Mouse (Mus musculus): ENCODE measurements around the gene Kcnk5. TPM values are rescaled to one million over a fixed set of nuclear protein-coding genes. Genes with fewer than 3 reads are reported as not detected.
A peak's percentile ranks its signal among the peaks of the same experiment; 100 is the strongest.

Kcnk5 gene
- polyA plus RNA-seq, 1 experiment from 2014 or later, result 3.5 TPM

DNA sequence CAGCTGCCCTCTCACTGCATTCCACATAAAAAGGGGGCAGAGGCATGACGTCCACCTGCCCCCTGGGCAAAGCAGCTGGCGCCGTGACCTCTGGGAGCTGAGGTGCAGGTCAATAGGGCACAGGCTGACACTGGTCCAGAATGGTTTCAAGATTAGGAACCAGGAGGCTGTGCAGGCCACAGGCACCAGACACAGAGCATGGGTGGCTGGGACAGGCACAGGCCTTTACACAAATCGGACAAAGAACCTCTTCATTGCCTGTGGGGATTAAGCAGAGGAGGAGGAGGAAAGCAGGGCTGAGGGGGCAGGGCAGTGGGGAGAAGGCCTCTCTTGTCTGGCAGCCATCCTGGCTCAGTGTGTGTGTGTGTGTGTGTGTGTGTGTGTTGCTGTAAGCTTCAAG lies 37.5 kb downstream of the Kcnk5 start:
- Histone ChIP-seq H3K4me2 (no peak overlapping the region), H3K9me3 (replicated peaks) (no peaks in the 10 kb centered on the region), H3K27ac (ENCODE audit: poor library complexity, severe bottlenecking) (no peak overlapping the region), H3K4me1 (replicated peaks) (peaks cover 13% of the 10 kb centered on the region), H3K9ac (0 out of 2 replicates have a peak overlapping the region, but pooled peaks have one; percentile 14), H3K27me3 (replicated peaks) (no peaks in the 10 kb centered on the region), H3K4me3 (no peak overlapping the region), H3K36me3 (peaks cover 17% of the 10 kb centered on the region)
- ATAC-seq (ENCODE audit: insufficient number of reproducible peaks, low FRiP score), result no peak
- 74% methylated on average over 4 of the region's 4 CpGs for WGBS

DNA sequence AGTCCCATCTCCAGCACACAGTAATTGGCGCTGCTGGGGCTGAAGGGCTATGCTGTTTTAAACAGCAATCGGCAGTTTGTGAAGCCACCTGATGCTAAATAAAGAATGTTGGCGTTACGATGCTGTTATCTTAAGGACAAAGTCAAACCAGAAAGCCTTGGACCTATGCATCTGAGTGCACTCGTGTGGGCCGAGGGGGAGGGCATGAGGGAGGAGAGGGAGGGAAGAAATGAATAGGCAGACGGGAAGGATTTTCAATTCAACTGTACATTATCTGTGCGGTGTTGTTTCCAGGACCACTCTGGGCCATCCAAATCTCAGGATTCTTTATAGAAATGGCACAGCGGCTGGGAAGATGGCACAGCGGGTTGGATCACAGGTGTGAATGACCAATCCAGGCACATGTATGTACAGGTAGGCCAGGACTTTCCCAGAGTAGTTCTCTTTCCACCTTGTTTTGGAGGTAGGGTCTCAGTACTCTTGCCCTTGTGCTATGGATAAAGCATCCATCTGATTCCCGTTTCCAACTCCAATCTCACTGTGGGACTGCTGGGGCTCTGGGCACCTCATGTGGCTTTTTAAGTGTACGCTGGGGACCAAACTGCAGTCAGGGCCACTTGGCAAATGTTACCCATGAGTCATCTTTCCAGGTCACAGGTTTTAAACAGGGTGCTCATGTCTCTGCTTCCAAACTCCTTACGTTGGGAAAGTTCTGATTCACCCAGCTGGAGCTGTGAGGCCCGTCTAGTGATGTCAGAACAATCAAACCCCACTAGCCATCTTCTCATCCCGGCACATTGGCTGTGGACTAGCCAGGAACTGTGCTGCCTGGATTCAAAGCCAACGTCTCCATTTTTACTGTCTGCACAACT lies 42.9 kb downstream of the Kcnk5 start, which contains the start of gene Saysd1:
Gene Saysd1, minus strand, starts transcription at position 51 of the 872 bp plus-strand sequence.
- no peaks in the 10 kb centered on the region for H3K27me3 ChIP-seq (replicated peaks)
- WGBS, result 71% methylated on average over 16 of the region's 16 CpGs
- no peak within 1 kb of the TSS for H3K27ac ChIP-seq (ENCODE audit: poor library complexity, severe bottlenecking)
- H3K36me3 ChIP-seq, result peaks cover 17% of the 10 kb centered on the region
- H3K9me3 ChIP-seq (replicated peaks), result no peaks in the 10 kb centered on the region
- no peak for ATAC-seq (ENCODE audit: insufficient number of reproducible peaks, low FRiP score)
- H3K4me1 ChIP-seq (replicated peaks), result peaks cover 5% of the 10 kb centered on the region; the same call in 1 of the 2 replicates
- no peak within 1 kb of the TSS for H3K4me2 ChIP-seq
- no peak within 1 kb of the TSS for H3K4me3 ChIP-seq
- H3K9ac ChIP-seq, result no peak within 1 kb of the TSS

GRCm38 (mm10) chr14:20134965-20135671 lies 46.5 kb downstream of the Kcnk5 start:
- WGBS, result 82% methylated on average over 10 of the region's 10 CpGs
- Histone ChIP-seq H3K9me3 (replicated peaks) (no peaks in the 10 kb centered on the region), H3K4me2 (no peak overlapping the region), H3K4me3 (no peak overlapping the region), H3K27ac (ENCODE audit: poor library complexity, severe bottlenecking) (no peak overlapping the region), H3K27me3 (replicated peaks) (no peaks in the 10 kb centered on the region), H3K4me1 (replicated peaks) (0 out of 2 replicates have a peak, but pooled peaks cover 5% of the 10 kb centered on the region), H3K9ac (no peak overlapping the region), H3K36me3 (no peaks in the 10 kb centered on the region)
- ATAC-seq (ENCODE audit: insufficient number of reproducible peaks, low FRiP score), result no peak

DNA sequence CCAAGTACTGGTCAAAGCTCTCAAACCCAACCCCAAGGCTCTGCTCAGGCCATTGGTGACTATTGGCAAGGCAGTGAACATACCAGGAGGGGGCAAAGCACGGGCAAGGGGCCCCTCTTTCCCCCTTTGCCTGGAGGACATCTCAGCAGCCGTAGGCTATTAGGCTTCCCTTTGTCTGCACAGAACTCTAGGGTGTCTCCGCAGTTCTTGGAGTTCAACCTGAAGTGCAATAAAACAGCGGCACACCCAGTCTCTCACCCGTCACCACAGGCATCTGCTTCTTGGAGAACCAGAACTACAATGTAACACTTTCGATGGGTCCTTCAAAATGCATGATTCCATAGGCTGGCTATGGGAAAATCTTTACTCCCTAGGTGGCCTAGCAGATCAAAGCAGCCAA lies 53.4 kb downstream of the Kcnk5 start:
- Histone ChIP-seq H3K4me2 (no peak overlapping the region), H3K4me3 (no peak overlapping the region), H3K36me3 (no peaks in the 10 kb centered on the region), H3K4me1 (replicated peaks) (0 out of 2 replicates have a peak, but pooled peaks cover 5% of the 10 kb centered on the region), H3K9ac (no peak overlapping the region), H3K9me3 (replicated peaks) (no peaks in the 10 kb centered on the region), H3K27ac (ENCODE audit: poor library complexity, severe bottlenecking) (no peak overlapping the region), H3K27me3 (replicated peaks) (no peaks in the 10 kb centered on the region)
- WGBS, result 81% methylated on average over 6 of the region's 6 CpGs
- ATAC-seq (ENCODE audit: insufficient number of reproducible peaks, low FRiP score), result no peak

DNA sequence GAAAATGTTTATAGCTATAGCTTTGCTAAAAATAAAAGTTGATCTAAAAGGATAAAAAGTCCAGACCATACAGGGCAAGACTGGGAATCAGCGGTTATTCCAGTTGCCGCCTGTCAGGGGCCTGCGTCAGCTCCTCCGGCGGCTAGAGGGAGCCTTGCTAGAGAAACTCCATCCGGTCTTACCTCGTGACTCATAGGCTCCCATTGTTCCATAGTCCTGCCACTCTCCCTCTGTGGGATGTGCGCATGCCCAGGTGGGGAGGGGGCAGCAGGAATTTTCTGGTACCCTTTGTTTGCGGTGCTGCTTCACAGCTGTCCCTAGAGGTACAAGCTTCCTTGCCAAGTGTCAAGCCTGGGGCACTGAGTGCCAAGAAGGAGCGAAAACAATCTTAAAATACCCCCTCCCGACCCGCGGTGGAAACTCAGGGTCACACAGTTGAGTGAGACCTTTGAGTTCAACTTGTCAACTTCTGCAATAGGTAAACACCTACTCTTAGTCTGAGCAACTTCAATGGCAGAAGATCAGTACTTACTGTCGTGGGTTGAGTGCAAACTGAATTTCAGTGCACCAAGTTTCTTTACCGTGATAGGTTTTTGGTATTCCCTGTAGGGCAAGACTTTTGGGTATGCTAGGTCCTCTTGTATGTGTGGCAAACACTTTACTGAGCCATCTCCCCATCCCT lies 54.1 kb downstream of the Kcnk5 start:
- no peak overlapping the region for H3K4me2 ChIP-seq
- WGBS, result 70% methylated on average over 15 of the region's 15 CpGs

DNA sequence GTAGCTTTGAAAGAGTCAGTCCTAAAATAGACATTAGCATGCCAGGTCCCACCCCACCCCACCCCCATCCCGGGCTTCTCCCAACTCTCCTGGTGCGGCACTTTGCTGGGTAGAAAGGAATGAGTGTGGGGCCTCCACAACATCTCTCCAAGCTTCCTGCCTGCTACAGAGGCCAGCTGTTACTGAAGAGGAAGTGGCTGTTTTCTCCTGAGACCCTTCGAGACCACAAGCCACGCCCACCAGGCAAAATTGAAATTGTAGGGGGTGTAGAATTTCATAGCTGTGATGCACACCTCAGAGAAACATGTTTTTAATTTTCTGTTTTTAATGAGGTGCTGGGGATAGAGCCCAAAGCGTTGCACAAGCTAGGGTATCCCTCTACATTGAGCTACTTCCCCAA lies 60.7 kb downstream of the Kcnk5 start:
- WGBS, result 61% methylated on average over 5 of the region's 5 CpGs
- no peak for ATAC-seq (ENCODE audit: insufficient number of reproducible peaks, low FRiP score)
- Histone ChIP-seq H3K4me3 (no peak overlapping the region), H3K27me3 (replicated peaks) (no peaks in the 10 kb centered on the region), H3K27ac (ENCODE audit: poor library complexity, severe bottlenecking) (no peak overlapping the region), H3K36me3 (no peaks in the 10 kb centered on the region), H3K4me1 (replicated peaks) (peaks cover 13% of the 10 kb centered on the region; the same call in 1 of the 2 replicates), H3K9me3 (replicated peaks) (no peaks in the 10 kb centered on the region), H3K4me2 (no peak overlapping the region), H3K9ac (no peak overlapping the region)

More for the DNA sequence above, 54.1 kb downstream of the Kcnk5 start:
- no peak for ATAC-seq (ENCODE audit: insufficient number of reproducible peaks, low FRiP score)
- Histone ChIP-seq H3K9me3 (replicated peaks) (no peaks in the 10 kb centered on the region), H3K4me3 (no peak overlapping the region), H3K4me1 (replicated peaks) (0 out of 2 replicates have a peak, but pooled peaks cover 5% of the 10 kb centered on the region), H3K36me3 (no peaks in the 10 kb centered on the region), H3K27ac (ENCODE audit: poor library complexity, severe bottlenecking) (no peak overlapping the region), H3K27me3 (replicated peaks) (no peaks in the 10 kb centered on the region), H3K9ac (no peak overlapping the region)

- no peak for ATAC-seq (ENCODE audit: insufficient number of reproducible peaks, low FRiP score)
- no peaks in the 10 kb centered on the region for H3K27me3 ChIP-seq (replicated peaks)
- no peaks in the 10 kb centered on the region for H3K36me3 ChIP-seq
- 85% methylated on average over 11 of the region's 11 CpGs for WGBS
- no peak overlapping the region for H3K9ac ChIP-seq
- H3K4me2 ChIP-seq, result no peak overlapping the region
- H3K9me3 ChIP-seq (replicated peaks), result no peaks in the 10 kb centered on the region
- H3K27ac ChIP-seq (ENCODE audit: poor library complexity, severe bottlenecking), result no peak overlapping the region
- H3K4me3 ChIP-seq, result no peak overlapping the region
- H3K4me1 ChIP-seq (replicated peaks), result peaks cover 13% of the 10 kb centered on the region; the same call in 1 of the 2 replicates
Measured at GRCm38 (mm10) chr14:20120012-20120411, 61.6 kb downstream of the Kcnk5 start.

DNA sequence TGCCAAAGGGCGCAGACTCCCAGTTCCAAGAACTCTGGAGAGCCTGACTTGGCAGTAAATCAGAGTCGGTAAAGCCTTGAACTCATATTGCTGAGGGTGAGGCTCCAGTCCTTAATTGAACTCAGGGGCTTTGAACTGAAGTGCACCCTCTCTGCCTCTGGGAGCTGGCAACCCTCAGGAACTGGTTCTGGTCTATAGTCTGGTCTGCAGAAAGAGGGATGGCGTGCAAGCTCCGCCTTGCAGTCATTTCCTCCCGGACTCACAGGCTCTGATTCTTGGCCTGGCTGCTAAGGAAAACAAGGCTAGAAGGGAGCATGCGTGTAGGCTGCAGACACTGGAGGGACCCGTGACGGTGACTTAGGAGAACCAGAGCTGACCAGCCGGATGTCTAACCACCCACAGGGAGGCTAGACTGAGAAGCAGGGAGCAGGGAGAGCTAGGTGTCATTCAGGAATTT lies 65.4 kb downstream of the Kcnk5 start:
- WGBS, result 49% methylated on average over 9 of the region's 9 CpGs
- peaks cover 17% of the 10 kb centered on the region; the same call in 1 of the 2 replicates for H3K4me1 ChIP-seq (replicated peaks)
- H3K27me3 ChIP-seq (replicated peaks), result no peaks in the 10 kb centered on the region
- ATAC-seq (ENCODE audit: insufficient number of reproducible peaks, low FRiP score), result peak; percentile 10; the same call in 1 of the 2 replicates
- no peak overlapping the region for H3K4me3 ChIP-seq
- no peaks in the 10 kb centered on the region for H3K36me3 ChIP-seq
- no peak overlapping the region for H3K4me2 ChIP-seq
- no peak overlapping the region for H3K9ac ChIP-seq
- no peaks in the 10 kb centered on the region for H3K9me3 ChIP-seq (replicated peaks)
- no peak overlapping the region for H3K27ac ChIP-seq (ENCODE audit: poor library complexity, severe bottlenecking)

GRCm38 (mm10) chr14:20114951-20115350 lies 66.7 kb downstream of the Kcnk5 start:
- Histone ChIP-seq H3K4me2 (no peak overlapping the region), H3K4me1 (replicated peaks) (peaks cover 11% of the 10 kb centered on the region; the same call in 1 of the 2 replicates), H3K36me3 (no peaks in the 10 kb centered on the region), H3K4me3 (no peak overlapping the region), H3K9ac (no peak overlapping the region), H3K9me3 (replicated peaks) (no peaks in the 10 kb centered on the region), H3K27me3 (replicated peaks) (no peaks in the 10 kb centered on the region), H3K27ac (ENCODE audit: poor library complexity, severe bottlenecking) (no peak overlapping the region)
- WGBS, result 82% methylated on average over 6 of the region's 6 CpGs
- no peak for ATAC-seq (ENCODE audit: insufficient number of reproducible peaks, low FRiP score)

- WGBS, result 2% methylated on average over 6 of the region's 6 CpGs
- no peak; the same call in 1 of the 2 replicates for ATAC-seq (ENCODE audit: insufficient number of reproducible peaks, low FRiP score)
Measured at GRCm38 (mm10) chr14:20113964-20114363, 67.6 kb downstream of the Kcnk5 start.

More at GRCm38 (mm10) chr14:20113964-20114363, 67.6 kb downstream of the Kcnk5 start:
- no peaks in the 10 kb centered on the region for H3K27me3 ChIP-seq (replicated peaks)
- H3K36me3 ChIP-seq, result no peaks in the 10 kb centered on the region
- peaks cover 11% of the 10 kb centered on the region; the same call in 1 of the 2 replicates for H3K4me1 ChIP-seq (replicated peaks)
- no peaks in the 10 kb centered on the region for H3K9me3 ChIP-seq (replicated peaks)
- H3K9ac ChIP-seq, result no peak overlapping the region
- no peak overlapping the region for H3K4me2 ChIP-seq
- no peak overlapping the region for H3K4me3 ChIP-seq
- H3K27ac ChIP-seq (ENCODE audit: poor library complexity, severe bottlenecking), result no peak overlapping the region
